Mouse (Mus musculus): Measurements from ENCODE around the gene Msmo1.

Gene Msmo1

DNA sequence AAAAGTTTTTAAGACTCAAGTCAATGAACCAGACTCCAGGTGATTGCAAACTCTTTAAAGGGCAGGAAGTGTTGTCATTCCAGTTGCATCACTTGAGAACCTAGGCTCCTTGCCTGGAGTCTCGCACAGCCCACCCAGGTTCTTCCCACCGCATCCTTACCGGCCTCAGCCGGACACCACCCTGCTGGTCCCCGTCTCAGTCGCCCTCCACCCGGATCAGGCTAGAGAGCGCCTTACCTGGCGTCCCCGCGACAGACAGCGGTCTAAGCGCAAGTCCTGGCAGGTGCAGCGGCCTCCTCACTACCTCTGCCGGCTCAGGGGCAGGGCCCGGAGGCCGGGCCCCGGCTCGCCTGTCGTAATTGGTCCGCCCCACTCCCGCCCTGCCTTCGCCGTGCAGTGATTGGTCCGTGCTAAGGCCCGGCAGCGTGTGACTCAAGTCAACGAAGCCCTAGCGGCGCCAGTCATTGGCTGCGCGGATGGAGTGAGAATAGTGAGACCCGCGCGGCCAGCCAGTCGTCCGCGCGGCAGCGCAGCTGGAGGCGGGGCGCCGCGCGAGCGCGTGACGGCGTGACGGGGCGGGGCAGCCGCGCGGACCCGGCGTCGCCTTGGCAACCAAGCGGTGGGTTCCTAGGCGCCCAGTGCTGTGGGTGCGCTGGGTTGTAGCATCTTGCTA, at the start of gene Msmo1:
Gene Msmo1 (minus strand): TSS at position 522 of the 673 bp plus-strand sequence.
- DNase-seq (ENCODE audit: low read depth, low spot score) = peak; percentile 99

DNA sequence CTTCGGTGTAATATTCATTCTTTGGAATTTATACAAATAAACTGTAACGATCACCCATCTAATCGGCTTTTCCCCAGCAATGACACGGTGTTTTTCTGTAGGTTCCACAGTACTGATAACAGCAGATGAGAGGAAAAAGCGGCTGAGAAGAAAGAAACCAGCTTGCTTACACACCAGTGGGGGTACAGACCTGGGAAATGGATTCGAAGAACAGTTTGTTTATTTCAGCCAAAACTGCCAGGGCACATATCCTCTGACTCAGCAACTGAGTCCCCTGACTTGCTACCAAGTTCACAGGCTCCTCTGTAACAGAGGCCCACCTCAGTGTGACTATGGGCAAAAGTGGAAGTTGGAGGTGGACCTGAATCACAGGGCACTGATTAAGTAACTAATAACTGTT, 48.4 kb upstream of the Msmo1 start:
- no peak for DNase-seq (ENCODE audit: low read depth, low spot score)

DNA sequence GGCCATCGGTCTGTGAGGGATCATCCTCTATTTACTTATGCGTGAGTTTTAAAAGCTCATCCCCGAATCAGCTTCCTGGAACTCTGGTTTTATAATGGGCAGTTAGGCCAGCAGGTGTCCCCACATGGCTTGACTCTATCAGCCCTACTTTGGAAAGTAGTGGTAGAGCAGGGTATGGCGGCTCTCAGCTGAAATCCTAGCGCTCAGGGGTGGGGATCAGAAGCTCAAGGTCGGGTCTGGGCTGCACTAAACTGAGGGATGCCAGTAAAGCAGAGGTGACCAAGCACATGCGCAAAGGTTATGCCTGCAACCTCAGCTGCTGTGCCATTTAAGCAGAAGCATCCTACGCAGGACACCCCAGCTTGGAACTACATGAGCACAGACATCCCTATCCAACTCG, 44.3 kb upstream of the Msmo1 start:
- DNase-seq (ENCODE audit: low read depth, low spot score) = peak; percentile 63

- DNase-seq (ENCODE audit: low read depth, low spot score) = no peak
These were observed 40.5 kb upstream of the Msmo1 start for GRCm38 (mm10) chr8:64774136-64774535.

DNA sequence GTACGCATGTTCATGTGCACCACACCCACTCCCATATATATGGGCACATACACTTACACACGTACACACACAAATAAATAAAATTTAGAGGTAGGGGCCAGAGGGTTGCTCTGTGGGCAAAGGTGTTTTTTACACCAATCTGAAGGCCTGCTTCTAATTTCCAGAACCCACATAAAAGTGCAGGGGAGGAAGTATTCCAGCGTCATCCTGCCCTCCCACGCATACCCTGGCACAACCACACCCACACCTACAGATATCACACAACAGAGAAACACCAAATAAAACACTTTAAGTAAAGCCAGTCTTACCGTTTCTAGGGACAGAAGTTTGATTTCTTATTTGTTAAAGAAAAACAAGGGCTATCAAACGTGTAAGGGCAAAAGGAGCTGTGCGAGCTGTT, 37.2 kb upstream of the Msmo1 start:
- no peak for DNase-seq (ENCODE audit: low read depth, low spot score)

DNA sequence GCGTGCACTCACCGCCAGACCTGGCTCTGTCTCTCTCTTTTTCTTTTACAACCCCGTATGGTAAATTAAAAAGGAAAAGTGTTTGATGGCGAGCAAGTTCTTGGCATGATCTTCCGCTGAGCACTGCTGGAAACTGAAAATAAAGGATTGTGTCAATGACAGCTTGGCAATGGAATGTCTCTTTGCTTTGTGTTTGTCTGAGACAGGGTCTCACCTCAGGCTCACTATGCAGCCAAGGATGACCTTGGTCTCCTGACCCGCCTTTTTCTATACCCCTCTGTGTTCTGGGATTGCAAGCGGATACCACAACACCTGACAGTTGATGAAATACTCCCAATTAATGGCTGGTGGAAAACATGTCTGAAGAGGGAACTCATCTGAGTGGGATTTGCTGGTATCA, 36.0 kb upstream of the Msmo1 start:
- DNase-seq (ENCODE audit: low read depth, low spot score) = no peak

- DNase-seq (ENCODE audit: low read depth, low spot score) = no peak
These were observed 35.1 kb upstream of the Msmo1 start for GRCm38 (mm10) chr8:64768645-64769044.

GRCm38 (mm10) chr8:64767047-64767446, 33.5 kb upstream of the Msmo1 start:
- DNase-seq (ENCODE audit: low read depth, low spot score) = no peak

- no peak for DNase-seq (ENCODE audit: low read depth, low spot score)
These were observed 30.5 kb upstream of the Msmo1 start for GRCm38 (mm10) chr8:64764075-64764474.

- DNase-seq (ENCODE audit: low read depth, low spot score) = no peak
These were observed 29.2 kb upstream of the Msmo1 start for GRCm38 (mm10) chr8:64762751-64763150.

GRCm38 (mm10) chr8:64761430-64761829, 27.8 kb upstream of the Msmo1 start:
- DNase-seq (ENCODE audit: low read depth, low spot score) = no peak

GRCm38 (mm10) chr8:64757956-64758355, 24.4 kb upstream of the Msmo1 start:
- DNase-seq (ENCODE audit: low read depth, low spot score) = peak; percentile 39

GRCm38 (mm10) chr8:64746215-64747058, 12.8 kb upstream of the Msmo1 start:
- DNase-seq (ENCODE audit: low read depth, low spot score) = no peak

- no peak for DNase-seq (ENCODE audit: low read depth, low spot score)
These were observed 7.1 kb upstream of the Msmo1 start for GRCm38 (mm10) chr8:64740547-64741211.

- DNase-seq (ENCODE audit: low read depth, low spot score) = no peak
These were observed 5.3 kb upstream of the Msmo1 start for GRCm38 (mm10) chr8:64738916-64739315.

DNA sequence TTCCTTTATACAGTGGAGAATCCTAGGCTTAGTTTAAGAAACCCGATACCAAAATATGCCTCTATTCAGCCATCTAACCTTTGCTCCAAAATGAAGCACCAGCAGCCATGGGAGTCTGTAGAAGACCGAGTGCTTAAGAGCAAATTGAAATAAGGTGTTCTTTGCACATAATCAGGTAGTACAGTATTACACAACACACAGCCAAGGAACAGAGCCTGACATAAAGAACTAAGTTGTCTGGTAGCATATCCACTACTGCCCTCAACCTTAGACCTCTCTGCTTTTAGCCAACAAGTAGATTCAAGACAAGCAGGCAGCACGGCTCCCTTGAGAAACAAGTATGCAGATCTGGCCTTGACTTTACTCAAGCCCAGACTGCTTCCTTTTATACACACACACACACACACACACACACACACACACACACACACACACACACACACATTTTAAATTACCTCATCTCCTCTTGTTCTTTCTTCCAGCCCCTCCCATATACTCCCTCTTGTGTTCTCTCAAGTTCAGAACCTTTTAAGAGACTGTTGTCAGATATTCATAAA, 3.3 kb upstream of the Msmo1 start:
- no peak for DNase-seq (ENCODE audit: low read depth, low spot score)

- no peak for DNase-seq (ENCODE audit: low read depth, low spot score)
These were observed 1.6 kb upstream of the Msmo1 start for GRCm38 (mm10) chr8:64735161-64735560.

GRCm38 (mm10) chr8:64732596-64732995, 996 bp downstream of the Msmo1 start:
- DNase-seq (ENCODE audit: low read depth, low spot score) = no peak

- no peak for DNase-seq (ENCODE audit: low read depth, low spot score)
These were observed 5.4 kb downstream of the Msmo1 start for GRCm38 (mm10) chr8:64728156-64728555.

GRCm38 (mm10) chr8:64726190-64726695, 7.3 kb downstream of the Msmo1 start:
- no peak for DNase-seq (ENCODE audit: low read depth, low spot score)

DNA sequence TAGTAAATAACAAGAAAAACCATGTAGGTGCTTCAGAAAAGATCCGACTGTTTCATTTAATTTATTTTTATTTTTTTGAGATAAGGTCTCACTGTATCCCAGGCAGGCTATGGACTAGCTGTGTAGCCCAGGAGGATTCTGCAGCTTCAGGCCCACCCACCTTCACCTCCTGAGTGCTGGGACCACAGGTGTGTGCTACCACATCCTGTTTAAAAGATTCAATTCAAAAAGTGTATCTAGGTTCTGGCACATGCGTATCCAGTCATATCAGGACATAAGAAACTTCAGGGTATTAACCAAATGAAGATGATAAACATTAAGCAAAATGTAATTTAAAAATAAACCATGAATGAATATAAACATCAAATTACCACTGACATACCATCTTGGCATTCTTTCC, 10.4 kb downstream of the Msmo1 start:
- no peak for DNase-seq (ENCODE audit: low read depth, low spot score)

- DNase-seq (ENCODE audit: low read depth, low spot score) = no peak
These were observed 15.7 kb downstream of the Msmo1 start for GRCm38 (mm10) chr8:64717868-64718267.

Data from WW6 (cell line).